Mouse (Mus musculus): ENCODE measurements around the gene Loxl3. TPM values are rescaled to one million over a fixed set of nuclear protein-coding genes. Genes with fewer than 3 reads are reported as not detected.

Loxl3 gene
- polyA plus RNA-seq, 1 experiment from 2014 or later: 8.3 TPM

DNA sequence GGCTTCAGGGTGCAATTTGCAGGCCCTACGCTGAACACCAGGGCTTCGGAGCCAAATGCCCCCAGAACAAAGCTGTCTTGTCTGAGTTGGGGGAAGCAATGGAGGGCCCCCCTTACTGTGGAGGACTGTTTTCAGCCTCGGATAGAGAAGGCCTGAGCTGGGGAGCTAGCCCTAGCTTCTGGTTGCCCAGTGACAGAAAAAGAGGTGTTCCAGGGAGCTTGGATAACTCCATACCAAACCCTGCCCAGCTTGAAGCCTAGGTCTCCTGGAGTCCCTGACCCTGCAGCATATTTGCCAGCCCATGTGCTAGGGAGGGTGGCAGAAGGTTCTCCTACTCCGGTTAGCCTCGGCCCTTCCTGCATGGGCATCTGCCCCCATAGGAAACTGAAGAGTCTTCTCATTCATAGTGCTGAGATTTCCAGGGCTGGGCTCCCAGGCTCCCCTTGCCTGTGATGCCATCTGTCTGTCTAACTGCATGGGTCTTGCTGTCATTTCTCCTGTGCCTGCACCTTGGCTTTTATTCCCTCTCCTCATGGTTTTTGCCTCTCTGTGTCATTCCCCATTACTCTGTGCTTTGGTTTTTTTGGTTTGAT lies 586 bp downstream of the Loxl3 start:
- WGBS: 32% methylated on average over 5 of the region's 5 CpGs
- peaks cover 9% of the 10 kb centered on the region; the same call in 1 of the 2 replicates for H3K27me3 ChIP-seq (ENCODE audit: control insufficient read depth, insufficient read depth, low read length)
- peak overlapping the region; percentile 73 for H3K4me3 ChIP-seq (ENCODE audit: low read length)
- H3K4me1 ChIP-seq (ENCODE audit: control insufficient read depth, insufficient read depth, low read length): peaks cover 18% of the 10 kb centered on the region
- H3K9me3 ChIP-seq (replicated peaks; ENCODE audit: control insufficient read depth, low read length): no peaks in the 10 kb centered on the region
- peak overlapping the region; percentile 86 for H3K4me2 ChIP-seq (ENCODE audit: low read depth, low read length)
- peak overlapping the region; percentile 67 for H3K9ac ChIP-seq (ENCODE audit: low read length)
- H3K36me3 ChIP-seq (ENCODE audit: control insufficient read depth, insufficient read depth): no peaks in the 10 kb centered on the region
- ATAC-seq (replicated peaks; ENCODE audit: extremely low read depth, insufficient read depth, low FRiP score): no peak
- peak overlapping the region; percentile 9; the same call in 1 of the 2 replicates for H3K27ac ChIP-seq (ENCODE audit: low read length)

DNA sequence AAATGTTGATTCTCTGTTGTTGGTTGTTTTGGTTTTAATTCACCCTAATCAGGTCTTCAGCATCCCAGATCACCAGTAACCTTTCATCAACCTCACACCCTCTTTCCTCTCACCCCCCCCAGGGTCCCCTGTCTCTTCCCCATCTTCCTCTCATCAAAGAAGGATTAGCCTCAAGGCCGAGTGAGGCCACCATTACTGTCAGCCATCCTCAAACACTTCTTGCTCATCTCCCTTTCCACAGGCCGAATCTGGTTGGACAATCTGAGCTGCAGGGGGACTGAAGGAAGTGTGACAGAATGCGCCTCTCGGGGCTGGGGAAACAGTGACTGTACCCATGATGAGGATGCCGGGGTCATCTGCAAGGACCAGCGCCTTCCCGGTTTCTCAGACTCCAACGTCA lies 3.2 kb downstream of the Loxl3 start:
- Histone ChIP-seq H3K4me2 (ENCODE audit: low read depth, low read length) (no peak overlapping the region), H3K36me3 (ENCODE audit: control insufficient read depth, insufficient read depth) (no peaks in the 10 kb centered on the region), H3K9ac (ENCODE audit: low read length) (no peak overlapping the region), H3K27me3 (ENCODE audit: control insufficient read depth, insufficient read depth, low read length) (peaks cover under 1% of the 10 kb centered on the region; the same call in 1 of the 2 replicates), H3K9me3 (replicated peaks; ENCODE audit: control insufficient read depth, low read length) (no peaks in the 10 kb centered on the region), H3K4me3 (ENCODE audit: low read length) (no peak overlapping the region), H3K27ac (ENCODE audit: low read length) (no peak overlapping the region), H3K4me1 (ENCODE audit: control insufficient read depth, insufficient read depth, low read length) (peaks cover 10% of the 10 kb centered on the region)
- 74% methylated on average over 8 of the region's 8 CpGs for WGBS
- ATAC-seq (replicated peaks; ENCODE audit: extremely low read depth, insufficient read depth, low FRiP score): no peak

DNA sequence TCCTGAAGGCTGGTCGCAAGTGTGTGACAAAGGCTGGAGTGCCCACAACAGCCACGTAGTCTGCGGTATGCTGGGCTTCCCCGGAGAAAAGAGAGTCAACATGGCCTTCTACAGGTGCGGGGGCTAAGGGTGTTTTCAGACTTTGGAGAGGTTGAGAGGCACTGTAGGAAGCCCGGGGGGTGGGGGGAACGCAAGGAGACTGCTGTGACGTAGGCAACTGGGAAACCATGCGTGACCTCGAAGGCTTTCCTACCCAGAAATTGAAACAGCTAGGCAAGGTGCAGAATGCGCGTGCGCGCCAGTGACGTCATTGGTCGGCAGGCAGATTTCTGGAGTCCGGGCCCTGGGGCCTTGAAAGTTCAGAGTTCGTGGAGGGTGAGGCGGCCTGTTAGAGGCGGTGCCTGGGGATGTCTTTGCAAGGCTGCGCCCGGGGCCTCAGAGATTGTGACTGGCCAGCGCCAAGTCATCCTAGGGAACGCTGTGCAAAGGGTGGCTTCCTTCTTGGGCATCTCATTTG lies 4.6 kb downstream of the Loxl3 start:
- Histone ChIP-seq H3K27me3 (ENCODE audit: control insufficient read depth, insufficient read depth, low read length) (no peaks in the 10 kb centered on the region), H3K9me3 (replicated peaks; ENCODE audit: control insufficient read depth, low read length) (no peaks in the 10 kb centered on the region), H3K4me1 (ENCODE audit: control insufficient read depth, insufficient read depth, low read length) (peaks cover 4% of the 10 kb centered on the region; the same call in 1 of the 2 replicates), H3K4me3 (ENCODE audit: low read length) (peak overlapping the region; percentile 39), H3K9ac (ENCODE audit: low read length) (peak overlapping the region; percentile 41), H3K36me3 (ENCODE audit: control insufficient read depth, insufficient read depth) (no peaks in the 10 kb centered on the region), H3K4me2 (ENCODE audit: low read depth, low read length) (peak overlapping the region; percentile 66), H3K27ac (ENCODE audit: low read length) (no peak overlapping the region)
- 17% methylated on average over 24 of the region's 24 CpGs for WGBS
- 0 out of 2 replicates have a peak, but pooled peaks have one; percentile 12 for ATAC-seq (replicated peaks; ENCODE audit: extremely low read depth, insufficient read depth, low FRiP score)

DNA sequence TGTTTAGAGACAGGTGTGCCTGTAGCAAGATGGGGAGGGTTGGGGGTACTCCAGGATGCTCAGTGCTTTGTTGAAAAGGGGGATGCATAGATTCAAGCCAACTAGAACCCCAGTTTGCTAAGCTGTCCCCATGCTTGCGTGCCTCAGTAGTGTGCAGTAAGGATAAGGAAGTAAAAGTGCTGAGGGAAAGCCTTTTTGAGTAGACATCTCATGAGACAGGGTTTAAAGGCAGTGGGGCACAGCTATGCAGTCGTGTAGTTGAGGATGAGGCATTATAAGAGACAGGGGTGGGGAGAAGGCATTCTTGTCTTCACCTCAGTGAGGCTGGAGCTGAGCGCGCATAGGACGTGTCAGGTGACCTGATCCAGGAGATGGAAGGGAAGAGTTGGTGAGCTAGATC lies 6.6 kb downstream of the Loxl3 start:
- H3K4me3 ChIP-seq (ENCODE audit: low read length): no peak overlapping the region
- H3K9me3 ChIP-seq (replicated peaks; ENCODE audit: control insufficient read depth, low read length): no peaks in the 10 kb centered on the region
- 78% methylated on average over 5 of the region's 5 CpGs for WGBS
- no peak overlapping the region for H3K9ac ChIP-seq (ENCODE audit: low read length)
- peaks cover 9% of the 10 kb centered on the region for H3K4me1 ChIP-seq (ENCODE audit: control insufficient read depth, insufficient read depth, low read length)
- ATAC-seq (replicated peaks; ENCODE audit: extremely low read depth, insufficient read depth, low FRiP score): no peak
- H3K27ac ChIP-seq (ENCODE audit: low read length): no peak overlapping the region
- H3K27me3 ChIP-seq (ENCODE audit: control insufficient read depth, insufficient read depth, low read length): no peaks in the 10 kb centered on the region
- H3K36me3 ChIP-seq (ENCODE audit: control insufficient read depth, insufficient read depth): no peaks in the 10 kb centered on the region
- H3K4me2 ChIP-seq (ENCODE audit: low read depth, low read length): no peak overlapping the region

DNA sequence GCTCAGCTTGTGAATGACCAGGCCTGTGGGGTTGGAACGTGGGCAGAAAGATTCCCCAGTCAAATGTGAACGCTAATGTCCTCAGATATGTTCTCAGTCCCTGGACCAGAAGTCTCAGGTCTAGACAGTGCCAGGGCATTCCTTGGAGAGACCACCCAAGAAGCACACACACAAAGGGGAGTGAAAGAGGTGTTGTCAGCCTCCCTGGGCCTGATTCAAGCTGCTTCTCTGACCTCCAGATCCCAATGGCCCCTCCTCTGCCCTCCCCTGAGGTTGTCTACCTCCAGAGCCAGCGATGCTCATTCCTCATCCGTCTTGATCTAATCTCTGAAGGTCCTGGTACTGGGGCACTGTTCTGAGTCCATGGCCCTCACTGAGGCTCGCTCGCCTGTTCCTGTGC lies 9.6 kb downstream of the Loxl3 start:
- no peak overlapping the region for H3K4me3 ChIP-seq (ENCODE audit: low read length)
- no peaks in the 10 kb centered on the region for H3K27me3 ChIP-seq (ENCODE audit: control insufficient read depth, insufficient read depth, low read length)
- no peak overlapping the region for H3K27ac ChIP-seq (ENCODE audit: low read length)
- no peaks in the 10 kb centered on the region for H3K36me3 ChIP-seq (ENCODE audit: control insufficient read depth, insufficient read depth)
- no peaks in the 10 kb centered on the region for H3K9me3 ChIP-seq (replicated peaks; ENCODE audit: control insufficient read depth, low read length)
- H3K4me2 ChIP-seq (ENCODE audit: low read depth, low read length): no peak overlapping the region
- no peak for ATAC-seq (replicated peaks; ENCODE audit: extremely low read depth, insufficient read depth, low FRiP score)
- 67% methylated on average over 6 of the region's 6 CpGs for WGBS
- no peak overlapping the region for H3K9ac ChIP-seq (ENCODE audit: low read length)
- peaks cover 9% of the 10 kb centered on the region for H3K4me1 ChIP-seq (ENCODE audit: control insufficient read depth, insufficient read depth, low read length)

DNA sequence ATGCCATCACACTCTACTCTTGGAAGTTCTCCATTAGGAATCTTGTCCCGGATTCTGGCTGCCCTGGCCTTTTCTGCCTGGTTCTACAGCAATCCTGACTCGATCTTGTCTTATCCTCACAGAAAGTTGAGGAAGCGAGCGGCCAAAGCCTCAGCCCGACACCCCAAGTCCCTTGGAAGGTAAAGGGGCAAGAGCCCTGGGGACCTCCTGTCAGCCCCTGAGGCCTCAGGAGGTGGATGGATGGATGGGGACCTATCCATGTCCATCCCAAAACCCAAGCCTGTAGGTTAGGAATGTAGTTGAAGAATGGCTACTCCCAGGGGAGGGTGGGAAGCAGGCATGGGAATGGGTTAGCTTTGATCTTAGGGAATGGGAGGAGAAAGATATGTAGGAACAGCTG lies 10.0 kb downstream of the Loxl3 start:
- ATAC-seq (replicated peaks; ENCODE audit: extremely low read depth, insufficient read depth, low FRiP score): no peak
- no peaks in the 10 kb centered on the region for H3K27me3 ChIP-seq (ENCODE audit: control insufficient read depth, insufficient read depth, low read length)
- H3K9me3 ChIP-seq (replicated peaks; ENCODE audit: control insufficient read depth, low read length): no peaks in the 10 kb centered on the region
- H3K4me1 ChIP-seq (ENCODE audit: control insufficient read depth, insufficient read depth, low read length): peaks cover 7% of the 10 kb centered on the region
- H3K9ac ChIP-seq (ENCODE audit: low read length): no peak overlapping the region
- 87% methylated on average over 5 of the region's 5 CpGs for WGBS
- no peak overlapping the region for H3K27ac ChIP-seq (ENCODE audit: low read length)
- no peaks in the 10 kb centered on the region for H3K36me3 ChIP-seq (ENCODE audit: control insufficient read depth, insufficient read depth)
- H3K4me2 ChIP-seq (ENCODE audit: low read depth, low read length): no peak overlapping the region
- H3K4me3 ChIP-seq (ENCODE audit: low read length): no peak overlapping the region

DNA sequence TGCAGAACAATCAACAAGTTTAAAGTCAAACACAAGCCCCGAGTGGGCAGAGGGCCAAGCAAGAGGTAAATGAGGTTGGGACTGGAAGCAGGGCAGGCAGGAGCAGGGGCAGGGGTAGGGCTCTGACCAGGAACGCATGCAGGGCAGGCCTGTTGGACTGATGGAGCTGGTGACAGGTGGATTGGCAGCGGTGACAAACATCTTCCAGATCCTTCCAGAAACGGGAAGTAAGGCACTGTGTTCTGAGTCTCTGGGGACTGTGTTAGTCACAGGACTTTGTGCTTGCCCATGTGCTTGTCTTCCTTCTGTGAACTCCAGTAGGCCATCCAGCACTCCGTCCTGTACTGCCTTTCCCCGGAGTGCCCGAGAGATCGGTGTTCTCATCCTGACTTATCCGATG lies 10.8 kb downstream of the Loxl3 start:
- Histone ChIP-seq H3K27ac (ENCODE audit: low read length) (peak overlapping the region; percentile 28), H3K4me3 (ENCODE audit: low read length) (no peak overlapping the region), H3K9me3 (replicated peaks; ENCODE audit: control insufficient read depth, low read length) (no peaks in the 10 kb centered on the region), H3K27me3 (ENCODE audit: control insufficient read depth, insufficient read depth, low read length) (no peaks in the 10 kb centered on the region), H3K4me2 (ENCODE audit: low read depth, low read length) (no peak overlapping the region), H3K9ac (ENCODE audit: low read length) (no peak overlapping the region), H3K4me1 (ENCODE audit: control insufficient read depth, insufficient read depth, low read length) (peaks cover 7% of the 10 kb centered on the region), H3K36me3 (ENCODE audit: control insufficient read depth, insufficient read depth) (no peaks in the 10 kb centered on the region)
- peak; percentile 77 for ATAC-seq (replicated peaks; ENCODE audit: extremely low read depth, insufficient read depth, low FRiP score)
- 32% methylated on average over 9 of the region's 9 CpGs for WGBS

DNA sequence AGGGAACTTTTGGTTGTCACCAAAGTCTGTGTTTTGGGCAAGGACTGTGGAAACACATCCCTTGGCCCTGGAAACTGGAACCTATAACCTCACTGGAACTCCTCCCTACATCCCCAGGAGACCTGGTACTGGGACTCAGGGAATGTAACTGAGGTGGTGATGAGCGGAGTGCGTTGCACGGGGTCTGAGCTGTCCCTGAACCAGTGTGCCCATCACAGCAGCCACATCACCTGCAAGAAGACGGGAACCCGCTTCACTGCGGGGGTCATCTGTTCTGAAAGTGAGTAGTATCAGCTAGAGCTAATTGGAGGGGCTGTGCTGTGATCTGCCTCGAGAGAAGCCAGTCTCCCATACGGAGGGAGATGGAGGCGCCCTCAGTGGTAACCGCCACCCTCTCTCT lies 15.4 kb downstream of the Loxl3 start:
- 72% methylated on average over 10 of the region's 10 CpGs for WGBS
- H3K27ac ChIP-seq (ENCODE audit: low read length): no peak overlapping the region
- H3K4me2 ChIP-seq (ENCODE audit: low read depth, low read length): no peak overlapping the region
- no peak for ATAC-seq (replicated peaks; ENCODE audit: extremely low read depth, insufficient read depth, low FRiP score)
- H3K36me3 ChIP-seq (ENCODE audit: control insufficient read depth, insufficient read depth): peaks cover 14% of the 10 kb centered on the region; the same call in 1 of the 2 replicates
- no peaks in the 10 kb centered on the region for H3K27me3 ChIP-seq (ENCODE audit: control insufficient read depth, insufficient read depth, low read length)
- peaks cover 14% of the 10 kb centered on the region for H3K4me1 ChIP-seq (ENCODE audit: control insufficient read depth, insufficient read depth, low read length)
- no peaks in the 10 kb centered on the region for H3K9me3 ChIP-seq (replicated peaks; ENCODE audit: control insufficient read depth, low read length)
- H3K4me3 ChIP-seq (ENCODE audit: low read length): no peak overlapping the region
- no peak overlapping the region for H3K9ac ChIP-seq (ENCODE audit: low read length)

DNA sequence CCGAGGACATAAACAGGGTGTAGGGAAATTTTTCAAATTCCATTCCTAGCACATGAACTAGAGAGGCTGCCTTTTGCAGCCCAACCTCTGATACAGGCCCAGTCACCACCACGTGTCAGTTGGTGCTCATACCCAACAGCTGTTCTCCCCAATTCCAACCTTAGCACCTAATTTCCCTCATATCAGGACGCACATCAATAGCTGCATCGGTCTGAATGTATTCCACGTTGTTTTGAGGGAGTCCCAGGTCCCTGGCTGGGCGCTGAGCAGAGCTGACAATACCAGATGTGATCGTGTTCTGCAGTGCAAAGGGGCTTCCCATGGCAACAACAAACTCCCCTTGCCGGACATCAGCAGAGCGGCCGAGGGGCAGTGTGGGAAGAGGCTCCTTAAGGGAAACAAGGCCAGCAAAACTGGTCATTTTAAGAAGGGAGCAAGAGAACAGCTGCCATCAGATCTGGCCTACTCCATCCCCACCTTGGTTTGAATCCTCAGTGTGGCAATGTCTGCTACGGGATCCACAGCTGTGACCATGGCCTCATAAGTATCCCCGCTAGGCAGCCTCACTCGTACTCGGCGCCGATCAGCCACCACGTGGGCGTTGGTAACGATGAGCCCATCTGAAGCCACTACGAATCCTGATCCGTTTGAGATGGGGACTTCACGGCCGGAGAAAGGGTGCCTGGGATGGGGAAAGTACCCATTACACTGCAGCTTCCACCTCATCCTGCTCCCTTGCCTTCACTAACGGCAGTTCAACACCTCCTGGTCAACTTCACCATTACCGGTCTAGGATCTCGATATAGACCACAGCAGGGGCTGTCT lies 19.4 kb downstream of the Loxl3 start:
- peaks cover 30% of the 10 kb centered on the region for H3K36me3 ChIP-seq (ENCODE audit: control insufficient read depth, insufficient read depth)
- peak; percentile 1; the same call in 1 of the 2 replicates for ATAC-seq (replicated peaks; ENCODE audit: extremely low read depth, insufficient read depth, low FRiP score)
- WGBS: 2% methylated on average over 26 of the region's 26 CpGs

More for the DNA sequence above, 19.4 kb downstream of the Loxl3 start:
- H3K9ac ChIP-seq (ENCODE audit: low read length): peak overlapping the region; percentile 88
- no peaks in the 10 kb centered on the region for H3K9me3 ChIP-seq (replicated peaks; ENCODE audit: control insufficient read depth, low read length)
- H3K4me1 ChIP-seq (ENCODE audit: control insufficient read depth, insufficient read depth, low read length): peaks cover 22% of the 10 kb centered on the region
- peak overlapping the region; percentile 89 for H3K27ac ChIP-seq (ENCODE audit: low read length)
- H3K27me3 ChIP-seq (ENCODE audit: control insufficient read depth, insufficient read depth, low read length): no peaks in the 10 kb centered on the region
- peak overlapping the region; percentile 96 for H3K4me2 ChIP-seq (ENCODE audit: low read depth, low read length)
- H3K4me3 ChIP-seq (ENCODE audit: low read length): peak overlapping the region; percentile 73

Data from heart, embryonic 16.5 days (tissue).